Mouse (Mus musculus) small intestine, adult 2 months (tissue): Measurements from ENCODE around the gene Glyctk.

ENCODE experiments used
- CTCF ChIP-seq: fragments of 200-500 bp; IDR thresholded peaks from 2 replicates; pipeline ENCODE4 v1.5.1; 2012; ENCODE audit warnings: low read depth, mild to moderate bottlenecking, control low read depth, inconsistent platforms, low read length, moderate library complexity, mixed read lengths; ENCODE audit not compliant: insufficient replicate concordance, insufficient read length; ENCODE audit errors: extremely low read depth
- POLR2A ChIP-seq: fragments of 200-500 bp; IDR thresholded peaks from 2 replicates; pipeline ENCODE4 v1.6.1; 2012; ENCODE audit warnings: low read depth, mild to moderate bottlenecking, control low read depth, inconsistent platforms, low read length, moderate library complexity

- no peak for TF ChIP-seq POLR2A
- no peak for TF ChIP-seq CTCF
Observed at GRCm38 (mm10) chr9:106205713-106206290, 47.9 kb upstream of the Glyctk start.
